Mouse (Mus musculus) heart, embryonic 10.5 days (tissue): ENCODE measurements around the gene Macf1. TPM values are rescaled to one million over a fixed set of nuclear protein-coding genes. Genes with fewer than 3 reads are reported as not detected.

Experiments
- DNase-seq: peaks from one replicate; pipeline ENCODE4 v3.0.0-alpha.2; 2017; ENCODE audit warnings: low spot score
- H3K27ac ChIP-seq: fragments of 300-500 bp; sonication (generic); 2 replicates; pipeline ENCODE4 v1.5.1; 2016; ENCODE audit warnings: mild to moderate bottlenecking
- H3K27me3 ChIP-seq: fragments of 300-500 bp; sonication (generic); 2 replicates; pipeline ENCODE4 v1.6.1; 2016; ENCODE audit warnings: mild to moderate bottlenecking; ENCODE audit not compliant: poor library complexity, insufficient read depth, severe bottlenecking
- H3K36me3 ChIP-seq: fragments of 300-500 bp; sonication (generic); 2 replicates; pipeline ENCODE4 v1.6.1; 2016; ENCODE audit warnings: mild to moderate bottlenecking, moderate library complexity
- H3K4me1 ChIP-seq: fragments of 300-500 bp; sonication (generic); 2 replicates; pipeline ENCODE4 v1.6.1; 2016; ENCODE audit warnings: mild to moderate bottlenecking
- H3K4me3 ChIP-seq: fragments of 300-500 bp; sonication (generic); 2 replicates; pipeline ENCODE4 v1.5.1; 2016; ENCODE audit warnings: mild to moderate bottlenecking, moderate library complexity
- H3K9me3 ChIP-seq: fragments of 300-500 bp; sonication (generic); 2 replicates; pipeline ENCODE4 v1.6.1; 2016; ENCODE audit warnings: mild to moderate bottlenecking, moderate library complexity
- WGBS: fragments of 180-500 bp; shearing (Covaris S2); methylation state at CpG from one replicate; pipeline ENCODE4 v1.1.7; 2016; 5-methylcytosine and 5-hydroxymethylcytosine counted together
- polyA plus RNA-seq: library from polyadenylated mRNA; unstranded; fragments of >200 nt; fragmentation: Nextera tagmentation; extraction: Ambion mirVana; gene quantifications from 2 replicates; pipeline ENCODE4 v1.2.1, GENCODE M21; 2016

The Macf1 gene
- polyA plus RNA-seq, 1 experiment from 2014 or later, result 57.4 TPM

DNA sequence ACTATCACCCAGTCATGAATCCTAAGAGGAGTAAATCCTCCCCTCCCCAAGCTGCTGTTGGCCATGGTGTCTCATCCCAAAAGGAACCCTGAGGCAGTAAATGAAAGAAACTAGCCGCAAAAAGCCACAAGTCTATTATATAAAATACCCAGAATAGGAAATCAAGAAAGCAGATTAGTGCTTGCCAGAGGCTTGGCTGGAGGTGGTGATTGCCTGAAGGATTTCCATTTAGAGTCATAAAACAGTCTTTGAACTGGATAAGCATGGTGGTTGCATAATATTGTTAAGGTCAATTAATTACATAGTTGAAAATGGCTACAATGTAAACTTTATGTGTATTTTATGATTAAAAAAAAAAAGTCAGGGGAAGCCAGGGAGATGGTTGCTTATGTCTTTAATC is 83.1 kb downstream of the Macf1 start:
- no peak overlapping the region for H3K4me3 ChIP-seq
- H3K27ac ChIP-seq, result no peak overlapping the region
- DNase-seq, result no peak
- no peaks in the 10 kb centered on the region for H3K9me3 ChIP-seq
- 85% methylated on average over 1 of the region's 1 CpGs for WGBS
- peaks cover 23% of the 10 kb centered on the region for H3K4me1 ChIP-seq
- no peaks in the 10 kb centered on the region for H3K27me3 ChIP-seq
- no peaks in the 10 kb centered on the region for H3K36me3 ChIP-seq

GRCm38 (mm10) chr4:123598519-123599228 is 85.5 kb downstream of the Macf1 start:
- WGBS, result 72% methylated on average over 11 of the region's 11 CpGs
- Histone ChIP-seq H3K4me1 (peaks cover 25% of the 10 kb centered on the region), H3K9me3 (no peaks in the 10 kb centered on the region), H3K27ac (no peak overlapping the region), H3K27me3 (no peaks in the 10 kb centered on the region), H3K36me3 (no peaks in the 10 kb centered on the region), H3K4me3 (no peak overlapping the region)
- DNase-seq, result no peak

DNA sequence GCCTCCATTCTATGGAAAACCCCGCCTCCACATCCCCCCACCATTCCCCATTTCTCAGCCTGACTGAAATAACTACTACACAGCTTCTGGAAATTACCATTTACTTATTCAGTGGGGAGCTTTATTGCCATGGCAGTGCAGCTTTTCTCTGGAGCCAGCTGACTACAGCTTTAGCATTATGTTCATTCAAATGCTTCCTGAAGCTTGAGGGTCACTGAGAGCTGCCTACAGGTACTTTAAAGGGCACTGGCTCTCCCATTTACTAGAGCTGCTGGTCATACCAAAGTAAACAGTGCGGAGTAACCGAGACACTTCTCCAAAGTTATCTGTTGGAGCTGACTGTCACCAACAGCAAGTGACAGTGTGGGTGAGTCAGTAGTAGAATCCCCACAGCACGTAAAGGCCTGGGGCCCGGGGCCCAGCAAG is 89.8 kb downstream of the Macf1 start:
- Histone ChIP-seq H3K4me3 (0 out of 2 replicates have a peak overlapping the region, but pooled peaks have one; percentile 12), H3K4me1 (peaks cover 56% of the 10 kb centered on the region), H3K36me3 (no peaks in the 10 kb centered on the region), H3K9me3 (no peaks in the 10 kb centered on the region), H3K27me3 (no peaks in the 10 kb centered on the region), H3K27ac (peak overlapping the region; percentile 56)
- DNase-seq, result no peak
- 40% methylated on average over 5 of the region's 5 CpGs for WGBS

DNA sequence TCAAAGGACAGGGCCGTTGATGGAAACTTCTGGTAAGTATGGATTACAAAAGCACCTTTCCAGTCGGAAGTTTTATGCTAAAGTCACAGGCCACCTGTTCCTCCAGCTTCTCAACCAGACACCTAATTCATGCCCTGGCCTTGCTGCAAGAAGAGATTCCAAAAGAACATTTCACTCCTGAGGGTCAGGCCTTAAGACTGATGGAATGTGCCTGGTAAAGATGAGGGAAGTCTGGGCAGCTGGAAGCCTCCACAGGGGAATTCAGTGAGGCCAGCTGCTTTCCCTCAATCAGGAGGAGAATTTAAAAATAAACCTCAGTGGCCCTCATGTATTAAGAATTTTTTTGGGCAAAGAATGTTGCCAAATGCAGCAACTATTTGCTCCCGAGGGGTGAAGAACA is 90.5 kb downstream of the Macf1 start:
- no peaks in the 10 kb centered on the region for H3K9me3 ChIP-seq
- H3K4me3 ChIP-seq, result no peak overlapping the region
- no peak for DNase-seq
- H3K27ac ChIP-seq, result peak overlapping the region; percentile 56
- no peaks in the 10 kb centered on the region for H3K36me3 ChIP-seq
- no peaks in the 10 kb centered on the region for H3K27me3 ChIP-seq
- H3K4me1 ChIP-seq, result peaks cover 60% of the 10 kb centered on the region
- WGBS, result 26% methylated on average over 3 of the region's 3 CpGs

- WGBS, result 86% methylated on average over 5 of the region's 5 CpGs
- Histone ChIP-seq H3K4me3 (no peak overlapping the region), H3K9me3 (no peaks in the 10 kb centered on the region), H3K27me3 (no peaks in the 10 kb centered on the region), H3K4me1 (peaks cover 62% of the 10 kb centered on the region), H3K27ac (no peak overlapping the region), H3K36me3 (no peaks in the 10 kb centered on the region)
- no peak for DNase-seq
Measured at GRCm38 (mm10) chr4:123592046-123592445, 92.1 kb downstream of the Macf1 start.

GRCm38 (mm10) chr4:123591026-123591635 is 93.0 kb downstream of the Macf1 start:
- H3K9me3 ChIP-seq, result no peaks in the 10 kb centered on the region
- no peak overlapping the region for H3K27ac ChIP-seq
- no peaks in the 10 kb centered on the region for H3K36me3 ChIP-seq
- H3K27me3 ChIP-seq, result no peaks in the 10 kb centered on the region
- WGBS, result 84% methylated on average over 4 of the region's 4 CpGs
- DNase-seq, result no peak
- H3K4me1 ChIP-seq, result peaks cover 62% of the 10 kb centered on the region
- H3K4me3 ChIP-seq, result no peak overlapping the region

DNA sequence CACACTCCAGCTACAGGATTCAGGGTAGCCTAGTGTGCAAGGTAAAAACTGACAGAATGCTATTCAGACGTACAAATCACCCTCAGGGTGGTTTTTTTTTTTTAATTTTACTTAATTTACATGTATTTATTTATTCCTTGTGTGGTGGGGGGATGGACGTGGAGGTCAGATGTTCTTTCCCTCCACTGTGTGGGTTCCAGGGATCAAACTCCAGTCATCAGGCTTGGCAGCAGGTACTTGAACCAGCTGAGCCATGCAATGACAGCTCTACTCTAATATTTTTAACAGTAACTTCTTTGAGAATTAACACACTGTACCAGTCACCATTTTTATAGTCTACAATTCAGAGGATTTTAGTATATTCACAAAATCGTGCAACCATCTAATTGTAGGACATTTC is 94.7 kb downstream of the Macf1 start:
- H3K36me3 ChIP-seq, result no peaks in the 10 kb centered on the region
- H3K4me1 ChIP-seq, result peaks cover 57% of the 10 kb centered on the region
- H3K27me3 ChIP-seq, result no peaks in the 10 kb centered on the region
- peak overlapping the region; percentile 38; the same call in 1 of the 2 replicates for H3K27ac ChIP-seq
- H3K9me3 ChIP-seq, result no peaks in the 10 kb centered on the region
- 56% methylated on average over 3 of the region's 3 CpGs for WGBS
- no peak for DNase-seq
- H3K4me3 ChIP-seq, result no peak overlapping the region

- no peaks in the 10 kb centered on the region for H3K27me3 ChIP-seq
- no peaks in the 10 kb centered on the region for H3K9me3 ChIP-seq
- 31% methylated on average over 7 of the region's 7 CpGs for WGBS
- H3K27ac ChIP-seq, result peak overlapping the region; percentile 38; the same call in 1 of the 2 replicates
- no peak for DNase-seq
- no peak overlapping the region for H3K4me3 ChIP-seq
- no peaks in the 10 kb centered on the region for H3K36me3 ChIP-seq
- peaks cover 53% of the 10 kb centered on the region for H3K4me1 ChIP-seq
Measured at GRCm38 (mm10) chr4:123588353-123589301, 95.5 kb downstream of the Macf1 start.

- H3K27ac ChIP-seq, result no peak overlapping the region
- H3K4me1 ChIP-seq, result peaks cover 43% of the 10 kb centered on the region
- WGBS, result 82% methylated on average over 3 of the region's 3 CpGs
- no peak overlapping the region for H3K4me3 ChIP-seq
- DNase-seq, result no peak
- H3K36me3 ChIP-seq, result no peaks in the 10 kb centered on the region
- H3K27me3 ChIP-seq, result no peaks in the 10 kb centered on the region
- H3K9me3 ChIP-seq, result no peaks in the 10 kb centered on the region
Measured at GRCm38 (mm10) chr4:123587616-123588015, 96.5 kb downstream of the Macf1 start.

DNA sequence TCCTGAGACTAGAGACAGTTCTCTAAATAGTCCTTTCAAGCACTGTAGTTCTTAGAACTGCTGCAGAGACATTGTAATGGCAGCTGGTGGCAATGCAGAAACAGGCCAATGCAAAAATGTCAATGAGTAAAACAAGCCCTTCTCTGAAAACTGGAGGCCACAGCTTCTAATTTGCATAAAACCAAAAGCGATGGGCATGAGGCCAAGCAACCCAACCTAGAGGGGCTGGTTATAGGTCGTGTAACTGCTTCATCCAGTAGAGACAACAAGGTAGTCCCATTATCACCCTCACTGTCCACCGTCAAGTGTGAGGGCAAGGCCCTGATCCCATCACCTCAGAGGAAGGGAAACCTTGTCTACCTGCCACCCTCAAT is 99.5 kb downstream of the Macf1 start:
- H3K36me3 ChIP-seq, result no peaks in the 10 kb centered on the region
- no peaks in the 10 kb centered on the region for H3K27me3 ChIP-seq
- no peak for DNase-seq
- peaks cover 26% of the 10 kb centered on the region for H3K4me1 ChIP-seq
- H3K9me3 ChIP-seq, result no peaks in the 10 kb centered on the region
- H3K27ac ChIP-seq, result peak overlapping the region; percentile 57; the same call in 1 of the 2 replicates
- no peak overlapping the region for H3K4me3 ChIP-seq
- WGBS, result 54% methylated on average over 3 of the region's 3 CpGs

DNA sequence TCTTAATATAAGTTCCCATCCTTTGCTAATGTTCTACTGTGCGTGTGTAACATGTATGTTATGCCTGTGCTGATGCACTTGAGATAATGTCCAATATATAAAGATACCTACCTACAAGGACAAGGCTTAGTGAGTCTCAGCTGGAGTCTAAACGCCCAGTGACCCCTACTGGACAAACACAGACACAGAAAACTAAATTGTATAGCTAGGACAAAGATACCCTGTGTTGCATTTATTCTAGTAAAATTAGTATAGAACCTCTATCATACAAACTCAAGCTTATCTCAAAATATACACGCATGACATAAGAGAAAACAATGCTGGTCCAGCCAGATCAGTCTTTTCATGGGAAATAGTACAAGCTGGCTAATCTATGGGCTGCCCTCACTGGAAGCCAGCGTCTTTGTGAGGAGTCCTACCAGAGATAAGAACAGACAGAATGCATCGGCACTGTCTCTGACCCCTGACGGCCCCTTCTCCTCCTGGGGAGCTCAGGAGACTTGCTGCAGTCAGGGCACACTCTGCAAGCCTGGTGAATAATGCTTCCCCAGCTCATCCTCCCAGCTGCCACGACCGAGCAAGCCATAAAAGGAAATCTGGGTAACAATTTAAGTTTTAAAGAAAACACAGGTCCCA is 100.0 kb downstream of the Macf1 start:
- Histone ChIP-seq H3K27me3 (no peaks in the 10 kb centered on the region), H3K9me3 (no peaks in the 10 kb centered on the region), H3K27ac (peak overlapping the region; percentile 57; the same call in 1 of the 2 replicates), H3K4me1 (peaks cover 21% of the 10 kb centered on the region), H3K36me3 (no peaks in the 10 kb centered on the region), H3K4me3 (no peak overlapping the region)
- 20% methylated on average over 8 of the region's 8 CpGs for WGBS
- DNase-seq, result no peak

- H3K27ac ChIP-seq, result peak overlapping the region; percentile 7; the same call in 1 of the 2 replicates
- WGBS, result 40% methylated on average over 2 of the region's 2 CpGs
- no peaks in the 10 kb centered on the region for H3K36me3 ChIP-seq
- peaks cover 37% of the 10 kb centered on the region for H3K4me1 ChIP-seq
- no peaks in the 10 kb centered on the region for H3K27me3 ChIP-seq
- no peaks in the 10 kb centered on the region for H3K9me3 ChIP-seq
- no peak overlapping the region for H3K4me3 ChIP-seq
- no peak for DNase-seq
Measured at GRCm38 (mm10) chr4:123577469-123578088, 106.6 kb downstream of the Macf1 start.
